Mouse (Mus musculus) megakaryocyte, adult 5-6 weeks (primary cell): ENCODE data around the gene Dok5. TPM values are rescaled to one million over a fixed set of nuclear protein-coding genes. Genes with fewer than 3 reads are reported as not detected.

ENCODE experiments used
- ATAC-seq: 2 replicates; pipeline ENCODE4 v1.8.0; 2016; ENCODE audit warnings: mild to moderate bottlenecking, inconsistent platforms; ENCODE audit not compliant: poor library complexity, severe bottlenecking
- total RNA-seq, 2 experiments: library from RNA; stranded (forward) in 1 of 2; stranded (reverse) in 1 of 2; fragments of 153-499, 151-499 nt in 1 of 2; fragments of 221-1000, 200-1000 nt in 1 of 2; gene quantifications; 2 replicates each; pipeline versions ENCODE4 v1.2.3 to v1.2.4; 2015 to 2017

Gene Dok5
- total RNA-seq, 2 experiments from 2014 or later, result not detected

DNA sequence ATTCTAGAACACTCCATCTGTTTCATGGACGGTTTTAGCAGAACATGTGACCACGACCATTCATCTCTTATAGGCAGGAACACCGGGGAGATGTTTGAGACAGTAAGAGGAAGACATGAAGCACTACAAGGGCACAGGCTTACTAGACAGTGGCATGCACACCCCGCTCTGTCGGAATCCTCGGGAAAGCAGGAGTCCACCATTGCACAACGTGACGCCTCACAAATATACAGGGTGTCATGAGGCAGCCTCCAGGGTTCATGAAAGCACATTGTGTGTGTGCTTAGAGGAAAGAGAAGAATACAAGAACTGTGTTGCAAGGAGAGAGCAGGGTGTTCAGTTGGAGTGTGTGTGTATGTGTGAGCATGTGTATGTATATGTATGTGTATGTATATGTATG, 184.0 kb downstream of the Dok5 start:
- no peak for ATAC-seq

DNA sequence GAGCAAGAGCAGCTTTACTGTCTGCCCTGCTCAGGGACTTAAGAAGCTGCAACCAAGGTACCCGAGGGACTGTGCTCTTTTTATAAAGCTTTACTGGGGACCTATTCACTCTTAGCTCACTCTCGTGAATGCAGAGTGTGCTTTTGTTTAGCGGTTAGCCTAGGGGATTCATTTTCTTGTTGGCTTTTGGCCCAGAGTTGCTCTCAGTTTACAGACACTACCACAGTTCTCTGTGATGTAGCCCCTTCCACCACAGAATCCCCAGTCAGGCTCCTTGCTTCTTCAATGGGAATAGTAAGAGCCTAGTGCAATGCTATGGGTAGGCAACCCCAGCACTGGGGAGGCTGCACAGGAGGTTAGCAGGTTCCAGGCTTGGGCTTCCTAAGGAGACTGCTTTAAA, 190.7 kb downstream of the Dok5 start:
- ATAC-seq, result no peak

DNA sequence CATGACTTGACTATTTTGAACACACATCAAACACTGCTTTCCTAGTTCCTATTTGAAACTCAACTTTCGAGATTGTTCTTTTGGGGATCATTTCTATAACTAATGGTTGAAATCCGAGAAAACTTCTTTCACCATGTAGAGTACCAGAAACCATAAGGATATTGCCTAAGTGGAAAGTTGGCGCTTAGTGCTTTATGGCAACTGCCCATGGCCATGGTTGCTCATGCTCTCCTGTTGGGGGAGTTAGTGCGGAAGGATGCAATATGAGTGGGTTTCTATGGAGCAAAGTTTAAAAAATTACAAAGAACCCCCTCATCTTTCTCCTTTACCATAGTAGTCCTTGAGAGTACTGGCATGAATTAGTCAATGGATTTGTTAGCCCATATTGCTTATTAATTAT, 192.5 kb downstream of the Dok5 start:
- ATAC-seq, result no peak

DNA sequence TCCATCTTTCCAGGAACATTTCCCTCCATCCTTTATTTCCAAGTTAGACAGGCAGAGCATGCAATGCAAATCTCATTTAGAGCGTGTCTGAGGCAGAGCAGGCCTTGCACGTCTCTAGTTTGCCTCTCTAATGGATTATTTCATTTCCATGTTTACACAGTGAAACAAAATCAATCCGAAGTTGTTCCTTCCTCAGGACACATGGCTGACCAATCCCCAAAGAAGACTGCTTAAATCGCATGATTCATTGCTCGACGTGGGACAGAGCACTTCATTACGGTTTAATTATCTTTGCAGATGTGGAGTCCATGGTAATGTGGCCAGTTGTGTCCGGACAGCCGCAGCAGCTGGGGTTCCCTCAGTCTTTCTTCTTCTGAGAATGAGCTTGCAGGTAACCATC, 194.6 kb downstream of the Dok5 start:
- ATAC-seq, result no peak

Other genes with a start within 250 kb of the Dok5 start
- gene Pfdn4, start 235.4 kb upstream of the Dok5 start, total RNA-seq (2015), result 44.2 and 51.0 TPM in 2 replicates
- gene Pfdn4, start 235.4 kb upstream of the Dok5 start, total RNA-seq (2017), result 67.5 and 93.4 TPM in 2 replicates
- not detected in 2 replicates for gene Cyp24a1, start 234.7 kb upstream of the Dok5 start, total RNA-seq (2015)
- gene Cyp24a1, start 234.7 kb upstream of the Dok5 start, total RNA-seq (2017), result not detected in 2 replicates
- not detected in 2 replicates for gene 4930470P17Rik, start 129.8 kb upstream of the Dok5 start, total RNA-seq (2015)
- gene 4930470P17Rik, start 129.8 kb upstream of the Dok5 start, total RNA-seq (2017), result not detected in 2 replicates